Mouse (Mus musculus) midbrain, postnatal 0 days (tissue): Measurements from ENCODE around the gene Ndufa11. TPM values are rescaled to one million over a fixed set of nuclear protein-coding genes. Genes with fewer than 3 reads are reported as not detected.

Source experiments
- ATAC-seq: fragments of 200-750 bp; cut with Nextera tagmentation; 2 replicates; pipeline ENCODE4 v1.8.0; 2017; ENCODE audit warnings: moderate number of reproducible peaks, mild to moderate bottlenecking, moderate TSS enrichment, moderate library complexity; ENCODE audit not compliant: low FRiP score
- DNase-seq: peaks from one replicate; pipeline ENCODE4 v3.0.0-alpha.2; 2015; ENCODE audit warnings: low spot score
- H3K27ac ChIP-seq: fragments of 300-500 bp; sonication (generic); 2 replicates; pipeline ENCODE4 v1.5.1; 2014; ENCODE audit warnings: low read depth, mild to moderate bottlenecking, low read length, mixed read lengths
- H3K27me3 ChIP-seq: fragments of 300-500 bp; sonication (generic); 2 replicates; pipeline ENCODE4 v1.6.1; 2014; ENCODE audit warnings: low read length, control low read depth, mixed read lengths; ENCODE audit not compliant: insufficient read depth
- H3K36me3 ChIP-seq: fragments of 300-500 bp; sonication (generic); 2 replicates; pipeline ENCODE4 v1.6.1; 2014; ENCODE audit warnings: low read length, control low read depth, mixed read lengths; ENCODE audit not compliant: insufficient read depth
- H3K4me1 ChIP-seq: fragments of 300-500 bp; sonication (generic); 2 replicates; pipeline ENCODE4 v1.6.1; 2014; ENCODE audit warnings: mild to moderate bottlenecking, control low read depth, antibody characterized with exemption, low read length, mixed read lengths; ENCODE audit not compliant: insufficient read depth
- H3K4me2 ChIP-seq: fragments of 300-500 bp; sonication (generic); 2 replicates; pipeline ENCODE4 v1.6.1; 2014; ENCODE audit warnings: low read depth, mild to moderate bottlenecking, low read length, mixed read lengths; ENCODE audit not compliant: poor library complexity, severe bottlenecking
- H3K4me3 ChIP-seq: fragments of 300-500 bp; sonication (generic); 2 replicates; pipeline ENCODE4 v1.5.1; 2014; ENCODE audit warnings: low read depth, mild to moderate bottlenecking, low read length, moderate library complexity
- H3K9ac ChIP-seq: fragments of 300-500 bp; sonication (generic); replicated peaks from 2 replicates; pipeline ENCODE4 v1.6.1; 2014; ENCODE audit warnings: mild to moderate bottlenecking, low read length, moderate library complexity, mixed read lengths; ENCODE audit not compliant: poor library complexity, severe bottlenecking
- H3K9me3 ChIP-seq: fragments of 300-500 bp; sonication (generic); 2 replicates; pipeline ENCODE4 v1.6.1; 2016; ENCODE audit warnings: low read length, control low read depth
- CTCF ChIP-seq: IDR thresholded peaks from 2 replicates; pipeline ENCODE4 v1.5.1; 2016; ENCODE audit warnings: antibody characterized with exemption, mild to moderate bottlenecking
- WGBS: fragments of 180-500 bp; shearing (Covaris S2); extraction: QIAGEN DNeasy Blood & Tissue Kit; methylation state at CpG from one replicate; pipeline ENCODE4 v1.1.7; 2014; 5-methylcytosine and 5-hydroxymethylcytosine counted together
- polyA plus RNA-seq: library from polyadenylated mRNA; unstranded; fragments of >200 nt; fragmentation: Nextera tagmentation; extraction: Ambion mirVana; gene quantifications from 2 replicates; pipeline ENCODE4 v1.2.1, GENCODE M21; 2015
- total RNA-seq: library from RNA; depleted of rRNA; stranded (reverse); fragments of >200 nt; gene quantifications from 2 replicates; pipeline ENCODE4 v1.2.3, GENCODE M21; 2014; rRNA removed

Ndufa11 gene
- 335 and 480 TPM in 2 replicates for total RNA-seq
- 630 and 676 TPM in 2 replicates for polyA plus RNA-seq

DNA sequence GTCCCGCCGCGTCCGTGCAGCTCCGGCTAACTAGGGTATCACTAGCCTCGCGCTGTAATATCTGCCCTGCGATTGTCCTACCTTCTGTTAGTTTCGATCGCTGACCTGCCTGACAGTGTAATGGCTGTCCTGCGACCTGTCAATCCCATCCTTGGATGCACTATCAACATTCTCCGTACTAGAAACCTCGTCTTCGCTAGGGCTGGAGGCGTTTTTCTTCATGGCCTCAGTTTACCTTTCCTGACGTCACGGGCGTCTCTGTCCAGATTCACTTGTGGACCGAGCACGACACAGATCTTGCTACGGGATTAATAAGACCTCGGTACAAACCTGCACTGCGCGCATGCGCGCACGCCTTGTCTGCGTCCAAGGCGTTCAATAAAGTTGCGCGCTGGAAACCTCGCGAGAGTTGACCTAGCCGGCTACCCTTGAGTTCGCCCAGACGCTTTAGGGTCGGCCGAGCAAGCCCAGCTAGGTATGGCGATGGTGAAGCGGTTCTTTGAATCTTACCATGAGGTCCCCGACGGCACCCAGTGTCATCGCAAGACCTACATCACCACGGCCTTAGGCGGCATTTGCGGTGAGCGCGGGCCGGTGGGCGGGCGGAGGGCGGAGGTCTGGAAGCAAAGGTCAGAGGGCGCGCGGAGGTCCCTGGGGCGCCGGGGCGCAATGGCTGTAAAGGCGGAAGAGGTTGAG, at the start of gene Ndufa11, which contains the start of gene Vmac:
Gene Ndufa11, plus strand, starts transcription at position 405 of the 696 bp plus-strand sequence.
Gene Vmac, minus strand, starts transcription at position 660 of the 696 bp plus-strand sequence.
- peak within 1 kb of the TSS; percentile 62 for H3K4me2 ChIP-seq
- H3K4me3 ChIP-seq: peak within 1 kb of the TSS; percentile 60
- ATAC-seq: peak; percentile 83
- H3K27me3 ChIP-seq: no peaks in the 10 kb centered on the region
- WGBS: under 1% methylated on average over 59 of the region's 59 CpGs
- peaks cover 14% of the 10 kb centered on the region for H3K36me3 ChIP-seq
- peak within 1 kb of the TSS; percentile 67 for H3K9ac ChIP-seq
- H3K4me1 ChIP-seq: peaks cover 15% of the 10 kb centered on the region
- H3K27ac ChIP-seq: peak within 1 kb of the TSS; percentile 84
- no peak for TF ChIP-seq CTCF
- peak; percentile 99 for DNase-seq
- no peaks in the 10 kb centered on the region for H3K9me3 ChIP-seq

DNA sequence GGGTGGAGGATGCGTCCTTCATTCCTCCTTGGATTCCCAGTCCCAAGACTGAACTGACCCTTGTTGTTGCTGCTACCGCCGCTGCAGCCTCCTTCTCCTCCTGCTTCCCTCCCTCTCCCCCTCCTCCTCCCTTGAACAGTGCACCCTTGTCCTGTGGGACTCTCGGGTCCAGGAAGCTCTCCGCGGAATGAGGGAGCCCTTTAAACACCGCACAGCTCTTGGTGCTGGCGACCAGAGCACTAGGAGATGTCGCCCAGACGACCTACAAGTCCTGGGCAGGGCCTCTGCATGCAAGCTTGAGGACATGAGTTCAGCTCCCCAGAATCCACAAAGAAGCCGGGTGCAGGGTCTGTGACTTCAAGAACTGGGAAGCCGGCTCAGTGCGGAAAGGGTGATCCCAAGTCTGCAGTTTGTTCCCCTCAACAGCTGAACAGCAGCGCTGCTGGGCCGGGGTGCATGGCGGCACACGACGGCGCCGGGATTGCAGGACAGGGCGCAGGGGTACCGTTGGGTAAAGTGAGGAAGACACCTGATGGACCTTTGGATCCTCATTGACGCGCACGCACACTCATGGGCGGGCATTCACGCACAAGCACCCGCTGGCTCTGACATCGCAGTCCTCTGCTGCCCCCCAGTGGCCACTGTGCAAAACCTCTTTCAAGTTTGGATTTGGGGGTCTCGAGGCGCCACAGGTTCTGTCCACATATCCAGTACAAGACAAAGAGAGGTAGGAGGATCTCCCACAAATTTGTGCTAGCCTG, 49.0 kb upstream of the Ndufa11 start:
- H3K4me3 ChIP-seq: peak overlapping the region; percentile 31
- peak overlapping the region; percentile 9; the same call in 1 of the 2 replicates for H3K9ac ChIP-seq
- no peaks in the 10 kb centered on the region for H3K27me3 ChIP-seq
- TF ChIP-seq CTCF: peak; percentile 96
- peak; percentile 11; the same call in 1 of the 2 replicates for ATAC-seq
- H3K36me3 ChIP-seq: no peaks in the 10 kb centered on the region
- DNase-seq: peak; percentile 91
- H3K9me3 ChIP-seq: no peaks in the 10 kb centered on the region
- WGBS: 4% methylated on average over 31 of the region's 31 CpGs
- no peak overlapping the region for H3K27ac ChIP-seq
- no peaks in the 10 kb centered on the region for H3K4me1 ChIP-seq
- H3K4me2 ChIP-seq: peak overlapping the region; percentile 59

DNA sequence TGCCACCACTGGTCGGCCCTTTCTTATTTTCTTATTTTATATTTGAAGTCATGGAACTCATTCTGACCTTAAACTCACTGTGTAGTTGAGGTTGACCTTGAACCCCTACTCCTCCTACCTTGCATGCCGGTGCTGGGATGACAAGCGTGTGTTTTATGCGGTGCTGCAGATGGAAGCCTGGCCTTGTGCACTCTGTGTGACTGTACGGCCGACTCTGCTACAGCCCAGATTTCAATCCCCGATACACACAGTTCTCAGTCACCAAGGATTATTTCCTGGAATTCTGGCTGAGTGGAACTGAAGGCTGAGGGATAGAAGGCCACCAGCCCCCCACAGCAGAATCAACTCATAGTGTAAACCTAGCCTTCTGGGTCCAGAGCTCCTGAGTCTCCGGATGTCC, 47.8 kb upstream of the Ndufa11 start:
- DNase-seq: no peak
- H3K9ac ChIP-seq: no peak overlapping the region
- ATAC-seq: no peak
- no peaks in the 10 kb centered on the region for H3K9me3 ChIP-seq
- no peaks in the 10 kb centered on the region for H3K27me3 ChIP-seq
- H3K4me3 ChIP-seq: no peak overlapping the region
- WGBS: 82% methylated on average over 8 of the region's 8 CpGs
- TF ChIP-seq CTCF: no peak
- no peak overlapping the region for H3K4me2 ChIP-seq
- H3K4me1 ChIP-seq: peaks cover 3% of the 10 kb centered on the region; the same call in 1 of the 2 replicates
- H3K27ac ChIP-seq: no peak overlapping the region
- H3K36me3 ChIP-seq: no peaks in the 10 kb centered on the region

DNA sequence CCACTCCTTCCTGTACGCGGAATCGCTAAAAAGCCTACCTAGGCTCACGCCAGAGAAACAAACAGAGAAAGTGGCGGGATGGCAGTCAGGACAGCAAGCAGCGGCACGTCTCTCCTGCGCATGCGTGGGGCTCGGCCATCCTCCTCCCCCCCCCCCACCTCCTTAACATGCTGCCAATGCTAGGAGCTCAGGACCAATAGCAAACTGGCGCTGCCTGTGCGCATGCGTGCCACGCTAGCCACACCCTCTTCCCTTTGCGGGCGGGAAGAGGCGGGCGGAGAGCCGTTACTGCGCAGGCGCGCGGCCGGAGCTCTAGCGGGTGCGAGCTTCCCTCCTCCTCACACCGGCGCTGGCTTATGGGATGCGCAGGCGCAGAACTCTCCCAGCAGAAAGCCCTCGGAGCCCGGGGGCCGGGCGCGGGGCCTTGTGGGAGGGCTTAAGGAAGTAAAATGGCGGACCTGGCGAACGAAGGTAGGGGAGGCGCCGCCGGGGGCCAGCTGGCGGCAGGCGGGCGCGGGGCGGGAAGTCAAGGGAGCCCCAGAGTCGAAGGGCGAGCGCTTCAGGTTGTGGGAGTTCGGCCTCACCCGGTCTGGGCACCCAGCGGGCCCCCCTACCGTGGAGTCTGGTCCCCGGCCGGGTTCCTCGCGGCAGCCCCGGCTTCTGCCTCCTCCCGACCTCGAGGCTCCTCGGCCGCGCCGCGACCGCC, 44.5 kb upstream of the Ndufa11 start, which contains the start of gene Ranbp3:
Gene Ranbp3, plus strand, starts transcription at position 354 of the 706 bp plus-strand sequence.
- no peak for TF ChIP-seq CTCF
- Histone ChIP-seq H3K9me3 (no peaks in the 10 kb centered on the region), H3K36me3 (peaks cover 5% of the 10 kb centered on the region), H3K27me3 (no peaks in the 10 kb centered on the region), H3K27ac (peak within 1 kb of the TSS; percentile 84), H3K4me1 (peaks cover 12% of the 10 kb centered on the region; the same call in 1 of the 2 replicates), H3K4me3 (peak within 1 kb of the TSS; percentile 86), H3K4me2 (peak within 1 kb of the TSS; percentile 56), H3K9ac (peak within 1 kb of the TSS; percentile 96)
- peak; percentile 99 for DNase-seq
- ATAC-seq: peak; percentile 90
- 1% methylated on average over 47 of the region's 66 CpGs for WGBS

DNA sequence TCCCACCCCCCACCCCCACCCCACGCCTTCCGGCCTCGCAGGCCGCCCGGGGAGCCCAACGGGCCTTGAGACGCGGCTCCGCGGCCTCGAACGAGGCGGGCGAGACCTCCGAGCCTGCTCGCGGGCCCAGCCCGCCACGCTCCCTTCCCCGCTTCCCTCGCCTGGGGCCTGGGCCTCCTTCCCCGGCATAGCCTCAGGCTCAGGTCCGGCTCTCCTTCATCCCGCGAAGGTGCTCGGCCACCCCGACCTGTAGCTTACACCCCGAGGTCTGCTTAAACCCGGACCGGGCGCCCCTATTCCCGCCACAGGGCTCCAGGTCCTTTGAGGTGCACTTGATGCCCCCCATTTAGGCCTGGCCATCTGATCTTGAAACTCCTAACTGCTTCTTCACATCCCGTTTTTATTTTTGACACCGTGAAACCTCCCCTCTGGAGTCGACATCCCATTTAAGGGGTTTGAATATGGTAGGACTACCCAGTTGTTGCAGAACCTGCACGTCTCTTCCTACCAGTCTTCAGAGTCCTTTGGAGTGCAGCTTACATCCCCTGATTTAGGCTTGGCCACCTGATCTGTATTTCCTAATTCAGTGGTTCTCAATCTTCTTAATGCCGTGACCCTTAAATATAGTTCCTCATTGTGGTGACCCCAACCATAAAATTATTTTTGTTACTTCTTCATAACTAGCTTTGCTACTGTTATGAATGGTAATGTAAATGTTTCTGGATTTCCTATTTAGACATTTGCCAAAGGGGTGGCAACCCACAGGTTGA, 43.7 kb upstream of the Ndufa11 start:
- WGBS: 2% methylated on average over 36 of the region's 37 CpGs
- no peak for DNase-seq
- peak overlapping the region; percentile 56 for H3K4me2 ChIP-seq

More for the DNA sequence above, 43.7 kb upstream of the Ndufa11 start:
- Histone ChIP-seq H3K9me3 (no peaks in the 10 kb centered on the region), H3K4me3 (peak overlapping the region; percentile 86), H3K27me3 (no peaks in the 10 kb centered on the region), H3K27ac (peak overlapping the region; percentile 84), H3K36me3 (peaks cover 5% of the 10 kb centered on the region), H3K4me1 (peaks cover 12% of the 10 kb centered on the region; the same call in 1 of the 2 replicates), H3K9ac (peak overlapping the region; percentile 96)
- ATAC-seq: no peak; the same call in 1 of the 2 replicates
- no peak for TF ChIP-seq CTCF
